Mouse (Mus musculus): ENCODE results near the gene Aadac. TPM values are rescaled to one million over a fixed set of nuclear protein-coding genes. Genes with fewer than 3 reads are reported as not detected.

Gene Aadac
- total RNA-seq (2014; rRNA removed; ENCODE audit: low replicate concordance), result not detected in 2 replicates
- polyA plus RNA-seq (2015; fragmentation: Nextera tagmentation; extraction: Ambion mirVana), result 0.14 TPM in 1 of 2 replicates, not detected in the other

DNA sequence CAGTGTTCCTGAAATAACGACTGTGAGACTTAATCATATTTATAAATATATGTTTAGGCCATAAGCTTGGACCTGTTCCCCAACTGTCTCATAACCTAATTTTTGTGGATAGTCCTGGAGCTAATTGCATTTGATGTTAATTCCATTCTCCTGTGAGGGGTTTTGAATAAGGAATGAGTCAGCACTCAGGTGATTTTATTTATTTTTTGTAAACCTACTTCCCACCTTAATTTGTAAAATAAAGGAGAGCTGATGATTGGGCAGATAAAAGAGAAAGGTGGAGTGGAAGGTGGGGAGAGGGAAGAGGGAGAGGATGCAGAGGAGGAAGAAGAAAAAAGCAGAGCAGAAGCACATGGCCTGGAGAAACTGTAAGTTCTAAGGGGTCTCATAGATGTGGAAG lies at the start of gene Aadac:
Gene Aadac (plus strand): TSS at position 301 of the 400 bp plus-strand sequence.
- no peaks in the 10 kb centered on the region for H3K9me3 ChIP-seq (replicated peaks; ENCODE audit: control insufficient read depth, low read length)
- no peak within 1 kb of the TSS for H3K4me3 ChIP-seq (ENCODE audit: low read depth, low read length)
- no peak within 1 kb of the TSS for H3K27ac ChIP-seq (ENCODE audit: low read depth)
- H3K4me1 ChIP-seq (ENCODE audit: control insufficient read depth, insufficient read depth), result no peaks in the 10 kb centered on the region
- no peak within 1 kb of the TSS for H3K4me2 ChIP-seq (ENCODE audit: low read depth, low read length)
- DNase-seq (ENCODE audit: low spot score) (no peak), ATAC-seq (ENCODE audit: insufficient read depth, low read depth) (no peak)
- TF ChIP-seq EP300 (IDR thresholded peaks at IDR 0.05; ENCODE audit: low read depth) (no peak), CTCF (IDR thresholded peaks at IDR 0.05; ENCODE audit: low read depth) (no peak)
- no peaks in the 10 kb centered on the region for H3K36me3 ChIP-seq (replicated peaks; ENCODE audit: control insufficient read depth, insufficient read depth, low read length)
- 51% methylated on average over 1 of the region's 1 CpGs for WGBS
- no peaks in the 10 kb centered on the region for H3K27me3 ChIP-seq (ENCODE audit: control insufficient read depth, insufficient read depth, low read length)
- no peak within 1 kb of the TSS for H3K9ac ChIP-seq (replicated peaks; ENCODE audit: low read depth, low read length)

DNA sequence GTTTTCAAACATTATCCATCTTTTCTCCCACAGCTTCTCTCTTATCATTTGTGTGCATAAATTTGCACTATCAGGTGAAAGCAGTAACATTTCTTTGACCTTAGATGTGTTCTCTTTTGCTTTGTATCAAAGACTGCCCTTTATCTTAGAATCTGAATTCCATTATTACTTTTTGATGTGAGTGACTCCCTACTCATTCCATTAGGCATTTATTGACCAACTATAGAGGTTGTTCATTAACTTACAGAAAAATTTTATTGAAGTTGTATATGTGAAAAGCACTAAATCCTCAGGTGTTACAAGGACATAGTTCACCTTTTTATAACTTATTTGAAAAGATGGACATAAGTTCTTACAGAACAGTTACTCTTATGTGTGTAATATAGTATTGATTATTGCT lies 21.9 kb upstream of the Aadac start:
- H3K4me1 ChIP-seq (ENCODE audit: control insufficient read depth, insufficient read depth), result no peaks in the 10 kb centered on the region
- no peak for TF ChIP-seq CTCF (IDR thresholded peaks at IDR 0.05; ENCODE audit: low read depth)
- no peak for TF ChIP-seq EP300 (IDR thresholded peaks at IDR 0.05; ENCODE audit: low read depth)
- H3K27me3 ChIP-seq (ENCODE audit: control insufficient read depth, insufficient read depth, low read length), result no peaks in the 10 kb centered on the region
- ATAC-seq (ENCODE audit: insufficient read depth, low read depth) (no peak), DNase-seq (ENCODE audit: low spot score) (no peak)
- no peak overlapping the region for H3K4me3 ChIP-seq (ENCODE audit: low read depth, low read length)
- H3K27ac ChIP-seq (ENCODE audit: low read depth), result no peak overlapping the region
- H3K4me2 ChIP-seq (ENCODE audit: low read depth, low read length), result no peak overlapping the region
- H3K9me3 ChIP-seq (replicated peaks; ENCODE audit: control insufficient read depth, low read length), result no peaks in the 10 kb centered on the region
- H3K36me3 ChIP-seq (replicated peaks; ENCODE audit: control insufficient read depth, insufficient read depth, low read length), result no peaks in the 10 kb centered on the region
- no peak overlapping the region for H3K9ac ChIP-seq (replicated peaks; ENCODE audit: low read depth, low read length)

GRCm38 (mm10) chr3:60006443-60006842 lies 19.1 kb upstream of the Aadac start, which contains the start of gene Aadacl2:
Aadacl2 (plus strand) TSS chr3:60006743.
- Histone ChIP-seq H3K4me2 (ENCODE audit: low read depth, low read length) (no peak within 1 kb of the TSS), H3K9me3 (replicated peaks; ENCODE audit: control insufficient read depth, low read length) (no peaks in the 10 kb centered on the region), H3K4me1 (ENCODE audit: control insufficient read depth, insufficient read depth) (no peaks in the 10 kb centered on the region), H3K27ac (ENCODE audit: low read depth) (no peak within 1 kb of the TSS), H3K36me3 (replicated peaks; ENCODE audit: control insufficient read depth, insufficient read depth, low read length) (no peaks in the 10 kb centered on the region), H3K9ac (replicated peaks; ENCODE audit: low read depth, low read length) (no peak within 1 kb of the TSS), H3K27me3 (ENCODE audit: control insufficient read depth, insufficient read depth, low read length) (no peaks in the 10 kb centered on the region), H3K4me3 (ENCODE audit: low read depth, low read length) (no peak within 1 kb of the TSS)
- 73% methylated on average over 1 of the region's 1 CpGs for WGBS
- DNase-seq (ENCODE audit: low spot score) (no peak), ATAC-seq (ENCODE audit: insufficient read depth, low read depth) (no peak)
- TF ChIP-seq EP300 (IDR thresholded peaks at IDR 0.05; ENCODE audit: low read depth) (no peak), CTCF (IDR thresholded peaks at IDR 0.05; ENCODE audit: low read depth) (no peak)

GRCm38 (mm10) chr3:60031511-60031910 lies 6.0 kb downstream of the Aadac start:
- Histone ChIP-seq H3K27me3 (ENCODE audit: control insufficient read depth, insufficient read depth, low read length) (no peaks in the 10 kb centered on the region), H3K36me3 (replicated peaks; ENCODE audit: control insufficient read depth, insufficient read depth, low read length) (no peaks in the 10 kb centered on the region), H3K4me1 (ENCODE audit: control insufficient read depth, insufficient read depth) (no peaks in the 10 kb centered on the region), H3K9ac (replicated peaks; ENCODE audit: low read depth, low read length) (no peak overlapping the region), H3K4me2 (ENCODE audit: low read depth, low read length) (no peak overlapping the region), H3K4me3 (ENCODE audit: low read depth, low read length) (no peak overlapping the region), H3K9me3 (replicated peaks; ENCODE audit: control insufficient read depth, low read length) (no peaks in the 10 kb centered on the region), H3K27ac (ENCODE audit: low read depth) (no peak overlapping the region)
- no peak for DNase-seq (ENCODE audit: low spot score)
- 76% methylated on average over 4 of the region's 4 CpGs for WGBS
- ATAC-seq (ENCODE audit: insufficient read depth, low read depth), result no peak
- TF ChIP-seq CTCF (IDR thresholded peaks at IDR 0.05; ENCODE audit: low read depth) (no peak), EP300 (IDR thresholded peaks at IDR 0.05; ENCODE audit: low read depth) (no peak)

DNA sequence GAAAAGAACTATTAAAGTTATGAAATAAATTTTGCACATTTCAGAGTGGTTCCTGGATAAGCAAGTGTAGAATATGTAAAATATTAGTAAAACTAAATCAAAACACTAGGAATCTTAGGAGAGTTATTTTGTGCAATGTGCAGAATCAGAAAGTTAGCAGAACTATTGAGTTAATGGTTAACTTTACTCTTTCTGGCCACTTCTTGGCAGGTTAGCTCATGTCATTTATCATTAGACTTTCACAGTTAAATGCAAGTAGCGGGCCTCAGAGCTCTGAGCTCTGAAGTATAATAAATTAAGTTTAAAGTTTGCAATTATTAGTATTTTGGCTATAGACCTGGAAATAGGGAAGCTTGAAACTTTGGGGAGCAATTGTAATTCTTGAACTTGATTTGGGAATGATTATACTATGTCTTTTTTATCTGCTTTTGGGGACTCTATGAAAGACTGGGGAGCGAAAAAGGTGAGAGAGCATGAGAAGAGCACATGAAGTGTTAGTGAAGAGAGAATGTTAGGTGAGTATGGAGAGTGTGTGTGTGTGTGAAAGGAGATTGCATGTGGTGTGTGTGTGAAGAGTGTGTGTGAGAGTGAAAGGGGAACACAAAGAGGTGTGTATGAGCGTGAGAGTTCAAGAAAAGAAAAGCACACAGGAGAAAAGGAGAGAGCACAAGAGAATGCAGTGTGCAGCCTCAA lies 20.9 kb downstream of the Aadac start:
- Histone ChIP-seq H3K27ac (ENCODE audit: low read depth) (no peak overlapping the region), H3K4me2 (ENCODE audit: low read depth, low read length) (no peak overlapping the region), H3K4me3 (ENCODE audit: low read depth, low read length) (no peak overlapping the region), H3K27me3 (ENCODE audit: control insufficient read depth, insufficient read depth, low read length) (no peaks in the 10 kb centered on the region), H3K36me3 (replicated peaks; ENCODE audit: control insufficient read depth, insufficient read depth, low read length) (no peaks in the 10 kb centered on the region), H3K9ac (replicated peaks; ENCODE audit: low read depth, low read length) (no peak overlapping the region), H3K4me1 (ENCODE audit: control insufficient read depth, insufficient read depth) (no peaks in the 10 kb centered on the region), H3K9me3 (replicated peaks; ENCODE audit: control insufficient read depth, low read length) (no peaks in the 10 kb centered on the region)
- DNase-seq (ENCODE audit: low spot score) (no peak), ATAC-seq (ENCODE audit: insufficient read depth, low read depth) (no peak)
- WGBS, result 80% methylated on average over 3 of the region's 3 CpGs
- TF ChIP-seq EP300 (IDR thresholded peaks at IDR 0.05; ENCODE audit: low read depth) (no peak), CTCF (IDR thresholded peaks at IDR 0.05; ENCODE audit: low read depth) (no peak)
